Mouse (Mus musculus) bone marrow macrophage, adult 2 months (primary cell): ENCODE measurements around the gene Pde4d.

Source experiments
- CTCF ChIP-seq: IDR thresholded peaks from 2 replicates; pipeline ENCODE4 v1.5.1; 2012; ENCODE audit warnings: low read depth, mild to moderate bottlenecking, low read length, moderate library complexity
- POLR2A ChIP-seq: IDR thresholded peaks from 2 replicates; pipeline ENCODE4 v1.6.1; 2012; ENCODE audit warnings: mild to moderate bottlenecking, low read depth, low read length, borderline replicate concordance

DNA sequence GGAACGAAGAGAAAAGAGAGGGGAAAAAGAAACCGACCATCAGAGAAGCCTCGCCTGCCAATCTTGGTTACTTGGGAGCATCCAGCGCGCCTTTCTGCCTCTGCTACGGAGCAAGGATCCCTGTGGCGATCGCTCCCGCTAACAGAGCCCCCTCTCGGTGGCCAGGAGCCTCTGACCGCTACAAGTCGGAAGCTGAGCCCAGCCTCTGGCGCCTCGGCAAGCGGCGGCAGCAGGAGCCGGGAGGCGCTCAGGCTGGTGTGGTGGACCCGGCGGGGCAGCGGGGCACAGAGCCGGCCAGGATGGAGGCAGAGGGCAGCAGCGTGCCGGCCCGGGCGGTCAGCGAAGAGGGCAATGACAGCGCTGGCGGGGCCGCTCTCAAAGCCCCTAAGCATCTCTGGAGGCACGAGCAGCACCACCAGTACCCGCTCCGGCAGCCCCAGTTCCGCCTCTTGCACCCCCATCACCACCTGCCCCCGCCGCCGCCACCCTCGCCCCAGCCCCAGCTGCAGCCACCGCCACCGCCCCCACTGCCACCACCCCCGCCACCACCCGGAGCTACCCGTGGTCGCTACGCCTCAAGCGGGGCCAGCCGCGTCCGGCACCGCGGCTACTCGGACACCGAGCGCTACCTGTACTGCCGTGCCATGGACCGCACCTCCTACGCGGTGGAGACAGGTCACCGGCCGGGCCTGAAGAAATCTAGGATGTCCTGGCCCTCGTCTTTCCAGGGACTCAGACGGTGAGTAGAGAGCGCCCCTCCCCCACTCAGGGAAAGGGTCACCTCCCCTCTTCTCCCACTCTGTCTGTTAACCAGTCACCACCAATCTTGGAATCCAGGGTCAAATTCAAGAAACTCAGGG lies 666.8 kb downstream of the Pde4d start:
- no peak; the same call in 1 of the 2 replicates for TF ChIP-seq CTCF
- no peak for TF ChIP-seq POLR2A
